Mouse (Mus musculus) bone marrow macrophage, adult 2 months (primary cell): ENCODE results near the gene Dmwd.

Experiments used
- CTCF ChIP-seq: IDR thresholded peaks from 2 replicates; pipeline ENCODE4 v1.5.1; 2012; ENCODE audit warnings: low read depth, mild to moderate bottlenecking, low read length, moderate library complexity
- POLR2A ChIP-seq: IDR thresholded peaks from 2 replicates; pipeline ENCODE4 v1.6.1; 2012; ENCODE audit warnings: mild to moderate bottlenecking, low read depth, low read length, borderline replicate concordance

DNA sequence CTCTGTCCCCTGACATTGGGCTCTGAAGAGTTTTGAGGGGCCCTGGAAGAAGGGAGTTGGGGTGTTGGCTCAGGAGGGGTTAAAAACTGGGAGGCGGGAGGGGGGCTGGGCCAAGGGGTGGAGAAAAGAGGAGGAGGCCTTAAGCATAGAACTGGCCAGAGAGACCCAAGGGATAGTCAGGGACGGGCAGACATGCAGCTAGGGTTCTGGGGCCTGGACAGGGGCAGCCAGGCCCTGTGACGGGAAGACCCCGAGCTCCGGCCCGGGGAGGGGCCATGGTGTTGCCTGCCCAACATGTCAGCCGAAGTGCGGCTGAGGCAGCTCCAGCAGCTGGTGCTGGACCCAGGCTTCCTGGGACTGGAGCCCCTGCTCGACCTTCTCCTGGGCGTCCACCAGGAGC is 7.7 kb downstream of the Dmwd start, which contains the start of gene Dmpk:
- no peak for TF ChIP-seq POLR2A
- no peak for TF ChIP-seq CTCF
